Mouse (Mus musculus) heart, embryonic 11.5 days (tissue): Measurements from ENCODE around the gene Chchd6. TPM values are rescaled to one million over a fixed set of nuclear protein-coding genes. Genes with fewer than 3 reads are reported as not detected.
A peak's percentile ranks its signal among the peaks of the same experiment; 100 is the strongest.

Experiments
- ATAC-seq: fragments of 200-750 bp; cut with Nextera tagmentation; replicated peaks from 2 replicates; pipeline ENCODE4 v1.8.0; 2017; ENCODE audit warnings: moderate library complexity; ENCODE audit not compliant: insufficient number of reproducible peaks, low FRiP score, low TSS enrichment
- H3K27ac ChIP-seq: fragments of 300-500 bp; sonication (generic); 2 replicates; pipeline ENCODE4 v1.5.1; 2014; ENCODE audit warnings: mild to moderate bottlenecking, low read depth, low read length
- H3K27me3 ChIP-seq: fragments of 300-500 bp; sonication (generic); 2 replicates; pipeline ENCODE4 v1.6.1; 2014; ENCODE audit warnings: mild to moderate bottlenecking, low read length, mixed read lengths; ENCODE audit not compliant: control insufficient read depth, insufficient read depth
- H3K36me3 ChIP-seq: fragments of 300-500 bp; sonication (generic); 2 replicates; pipeline ENCODE4 v1.6.1; 2014; ENCODE audit warnings: mild to moderate bottlenecking, low read length, moderate library complexity, mixed read lengths; ENCODE audit not compliant: control insufficient read depth, insufficient read depth
- H3K4me1 ChIP-seq: fragments of 300-500 bp; sonication (generic); 2 replicates; pipeline ENCODE4 v1.6.1; 2014; ENCODE audit warnings: low read length; ENCODE audit not compliant: control insufficient read depth, insufficient read depth
- H3K4me2 ChIP-seq: fragments of 300-500 bp; sonication (generic); 2 replicates; pipeline ENCODE4 v1.6.1; 2014; ENCODE audit warnings: mild to moderate bottlenecking, moderate library complexity
- H3K4me3 ChIP-seq: fragments of 300-500 bp; sonication (generic); 2 replicates; pipeline ENCODE4 v1.5.1; 2014; ENCODE audit warnings: low read depth, low read length
- H3K9ac ChIP-seq: fragments of 300-500 bp; sonication (generic); 2 replicates; pipeline ENCODE4 v1.6.1; 2014; ENCODE audit warnings: mild to moderate bottlenecking, low read depth, low read length, moderate library complexity
- H3K9me3 ChIP-seq: fragments of 300-500 bp; sonication (generic); replicated peaks from 2 replicates; pipeline ENCODE4 v1.6.1; 2016; ENCODE audit warnings: low read length; ENCODE audit not compliant: control insufficient read depth
- WGBS: fragments of 180-500 bp; shearing (Covaris S2); extraction: QIAGEN DNeasy Blood & Tissue Kit; methylation state at CpG from one replicate; pipeline ENCODE4 v1.1.7; 2014; ENCODE audit not compliant: insufficient replicate concordance; 5-methylcytosine and 5-hydroxymethylcytosine counted together
- polyA plus RNA-seq: library from polyadenylated mRNA; unstranded; fragments of >200 nt; fragmentation: Nextera tagmentation; extraction: Ambion mirVana; gene quantifications from 2 replicates; pipeline ENCODE4 v1.2.1, GENCODE M21; 2014

Chchd6 gene
- polyA plus RNA-seq, 1 experiment from 2014 or later, result 45.5 TPM

- H3K4me2 ChIP-seq, result no peak overlapping the region
- no peaks in the 10 kb centered on the region for H3K36me3 ChIP-seq
- H3K27ac ChIP-seq, result no peak overlapping the region
- H3K4me3 ChIP-seq, result no peak overlapping the region
- H3K9ac ChIP-seq, result no peak overlapping the region
- 0 out of 2 replicates have a peak, but pooled peaks cover 3% of the 10 kb centered on the region for H3K9me3 ChIP-seq
- 82% methylated on average over 1 of the region's 1 CpGs for WGBS
- no peaks in the 10 kb centered on the region for H3K27me3 ChIP-seq
- no peak for ATAC-seq
- peaks cover 4% of the 10 kb centered on the region; the same call in 1 of the 2 replicates for H3K4me1 ChIP-seq
Measured at GRCm38 (mm10) chr6:89596510-89596909, 1.1 kb upstream of the Chchd6 start.

- no peak overlapping the region for H3K27ac ChIP-seq
- H3K36me3 ChIP-seq, result no peaks in the 10 kb centered on the region
- 0 out of 2 replicates have a peak, but pooled peaks cover 3% of the 10 kb centered on the region for H3K9me3 ChIP-seq
- ATAC-seq, result no peak
- H3K4me2 ChIP-seq, result peak overlapping the region; percentile 81
- WGBS, result 26% methylated on average over 5 of the region's 5 CpGs
- peaks cover 4% of the 10 kb centered on the region; the same call in 1 of the 2 replicates for H3K4me1 ChIP-seq
- H3K27me3 ChIP-seq, result no peaks in the 10 kb centered on the region
- no peak overlapping the region for H3K4me3 ChIP-seq
- no peak overlapping the region for H3K9ac ChIP-seq
Measured at GRCm38 (mm10) chr6:89595777-89596146, 310 bp upstream of the Chchd6 start.

GRCm38 (mm10) chr6:89592016-89592415 lies 3.4 kb downstream of the Chchd6 start:
- peaks cover 4% of the 10 kb centered on the region; the same call in 1 of the 2 replicates for H3K4me1 ChIP-seq
- no peak overlapping the region for H3K4me2 ChIP-seq
- no peaks in the 10 kb centered on the region for H3K27me3 ChIP-seq
- no peaks in the 10 kb centered on the region for H3K36me3 ChIP-seq
- no peak for ATAC-seq
- H3K9ac ChIP-seq, result no peak overlapping the region
- no peak overlapping the region for H3K27ac ChIP-seq
- whole genome bisulfite sequencing, result 76% methylated on average over 3 of the region's 3 CpGs
- no peaks in the 10 kb centered on the region for H3K9me3 ChIP-seq
- no peak overlapping the region for H3K4me3 ChIP-seq

- Histone ChIP-seq H3K9me3 (no peaks in the 10 kb centered on the region), H3K4me3 (no peak overlapping the region), H3K36me3 (no peaks in the 10 kb centered on the region), H3K27me3 (no peaks in the 10 kb centered on the region), H3K9ac (no peak overlapping the region), H3K27ac (no peak overlapping the region), H3K4me1 (peaks cover 4% of the 10 kb centered on the region; the same call in 1 of the 2 replicates), H3K4me2 (no peak overlapping the region)
- ATAC-seq, result no peak
- WGBS, result 64% methylated on average over 3 of the region's 3 CpGs
Measured at GRCm38 (mm10) chr6:89591531-89591930, 3.9 kb downstream of the Chchd6 start.

GRCm38 (mm10) chr6:89585696-89586095 lies 9.8 kb downstream of the Chchd6 start:
- ATAC-seq, result no peak
- Histone ChIP-seq H3K4me1 (0 out of 2 replicates have a peak, but pooled peaks cover 10% of the 10 kb centered on the region), H3K36me3 (no peaks in the 10 kb centered on the region), H3K27ac (no peak overlapping the region), H3K27me3 (no peaks in the 10 kb centered on the region), H3K9ac (no peak overlapping the region), H3K4me3 (no peak overlapping the region), H3K4me2 (no peak overlapping the region), H3K9me3 (no peaks in the 10 kb centered on the region)

GRCm38 (mm10) chr6:89584634-89585409 lies 10.6 kb downstream of the Chchd6 start:
- no peak overlapping the region; the same call in 1 of the 2 replicates for H3K9ac ChIP-seq
- no peak overlapping the region for H3K27ac ChIP-seq
- H3K9me3 ChIP-seq, result no peaks in the 10 kb centered on the region
- 48% methylated on average over 5 of the region's 5 CpGs for WGBS
- no peaks in the 10 kb centered on the region for H3K27me3 ChIP-seq
- peak; percentile 57; the same call in 1 of the 2 replicates for ATAC-seq
- no peaks in the 10 kb centered on the region for H3K36me3 ChIP-seq
- H3K4me3 ChIP-seq, result no peak overlapping the region
- no peak overlapping the region for H3K4me2 ChIP-seq
- H3K4me1 ChIP-seq, result 0 out of 2 replicates have a peak, but pooled peaks cover 10% of the 10 kb centered on the region

GRCm38 (mm10) chr6:89583170-89583569 lies 12.3 kb downstream of the Chchd6 start:
- Histone ChIP-seq H3K9ac (no peak overlapping the region), H3K4me3 (no peak overlapping the region), H3K4me2 (no peak overlapping the region), H3K9me3 (no peaks in the 10 kb centered on the region), H3K36me3 (no peaks in the 10 kb centered on the region), H3K27ac (no peak overlapping the region), H3K27me3 (no peaks in the 10 kb centered on the region), H3K4me1 (0 out of 2 replicates have a peak, but pooled peaks cover 10% of the 10 kb centered on the region)
- WGBS, result 86% methylated on average over 3 of the region's 3 CpGs
- no peak for ATAC-seq

- no peak overlapping the region for H3K27ac ChIP-seq
- no peaks in the 10 kb centered on the region for H3K27me3 ChIP-seq
- no peak overlapping the region for H3K4me2 ChIP-seq
- no peak overlapping the region for H3K4me3 ChIP-seq
- no peaks in the 10 kb centered on the region for H3K9me3 ChIP-seq
- ATAC-seq, result no peak
- H3K4me1 ChIP-seq, result no peaks in the 10 kb centered on the region
- 74% methylated on average over 2 of the region's 2 CpGs for WGBS
- no peak overlapping the region for H3K9ac ChIP-seq
- H3K36me3 ChIP-seq, result no peaks in the 10 kb centered on the region
Measured at GRCm38 (mm10) chr6:89574641-89575040, 20.8 kb downstream of the Chchd6 start.

- no peaks in the 10 kb centered on the region for H3K4me1 ChIP-seq
- H3K4me3 ChIP-seq, result no peak overlapping the region
- H3K9ac ChIP-seq, result no peak overlapping the region
- H3K4me2 ChIP-seq, result no peak overlapping the region
- no peaks in the 10 kb centered on the region for H3K36me3 ChIP-seq
- H3K9me3 ChIP-seq, result no peaks in the 10 kb centered on the region
- ATAC-seq, result no peak
- WGBS, result 95% methylated on average over 2 of the region's 2 CpGs
- H3K27me3 ChIP-seq, result no peaks in the 10 kb centered on the region
- H3K27ac ChIP-seq, result no peak overlapping the region
Measured at GRCm38 (mm10) chr6:89573768-89574167, 21.7 kb downstream of the Chchd6 start.
